ENCODE assay signal across 8 mouse cellular contexts in the genomic region with DNA sequence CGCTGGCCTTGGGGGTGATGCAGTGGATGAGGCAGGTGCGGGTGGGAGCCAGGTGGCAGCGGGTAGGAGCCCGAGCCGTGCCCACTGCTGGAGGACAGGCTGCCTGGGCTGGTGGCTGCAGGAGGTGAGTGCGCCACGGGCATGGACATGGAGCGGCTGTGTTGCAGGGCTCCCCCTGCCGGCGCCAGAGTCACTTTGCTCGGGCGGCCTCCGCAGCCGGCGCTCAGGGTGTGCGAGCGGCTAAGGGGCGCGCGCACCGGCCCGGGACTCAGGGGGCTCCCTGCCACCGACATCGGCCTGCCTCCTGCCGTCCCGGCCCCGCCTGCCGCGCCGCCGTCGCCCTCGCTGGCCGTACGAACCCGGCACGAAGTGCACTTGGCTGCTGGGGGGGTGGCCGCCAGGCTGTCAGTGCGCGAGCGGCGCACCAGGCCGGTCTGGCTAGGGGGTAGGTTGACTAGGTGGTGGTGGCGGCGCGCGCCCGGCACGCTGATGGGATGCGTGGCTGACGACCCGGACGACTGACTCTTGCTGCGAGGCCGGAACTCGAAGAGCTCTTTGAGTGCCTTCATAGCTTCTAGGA. TPM values are rescaled to one million over a fixed set of nuclear protein-coding genes. Genes with fewer than 3 reads are reported as not detected.
DNase-seq lines count a peak whose midpoint lies in the region; ATAC-seq lines count a peak whose summit lies in the region.

No protein-coding gene starts in this region.

- peak overlapping the region; percentile 99 for H3K27ac ChIP-seq in hindbrain, embryonic 12.5 days

- peak overlapping the region; percentile 57 for H3K4me3 ChIP-seq in hindbrain, embryonic 12.5 days

- 0 out of 2 replicates have a peak, but pooled peaks cover 8% of the 10 kb centered on the region for H3K36me3 ChIP-seq in hindbrain, embryonic 12.5 days

- peak; percentile 92 for DNase-seq in Muller cell, postnatal 12 days (ENCODE audit: inconsistent ontology term)
- peak; percentile 92 for DNase-seq in cerebellum, adult 9-11 months
- peak; percentile 82 to 91 for DNase-seq in frontal cortex, postnatal 10 days (ENCODE audit: low spot score in 2 of 2)
- DNase-seq in layer of hippocampus, postnatal 25 days (ENCODE audit: extremely low spot score in 1 of 2, low spot score in 1 of 2): peak; percentile 89 to 91
- peak; percentile 89 for DNase-seq in lung, postnatal 14 days
- peak; percentile 87 for DNase-seq in ovary, postnatal 36 days (ENCODE audit: low spot score)
- DNase-seq in thymus, postnatal 25 days: peak; percentile 90

- H3K9ac ChIP-seq in hindbrain, embryonic 12.5 days: peak overlapping the region; percentile 78

- peaks cover 61% of the 10 kb centered on the region for H3K4me1 ChIP-seq in hindbrain, embryonic 12.5 days

- no peaks in the 10 kb centered on the region for H3K9me3 ChIP-seq in hindbrain, embryonic 12.5 days (replicated peaks)

- peak; percentile 57 for ATAC-seq in hindbrain, embryonic 12.5 days (ENCODE audit: low FRiP score)

- H3K27me3 ChIP-seq in hindbrain, embryonic 12.5 days: no peaks in the 10 kb centered on the region

- H3K4me2 ChIP-seq in hindbrain, embryonic 12.5 days (replicated peaks): peak overlapping the region; percentile 91

- WGBS in hindbrain, embryonic 12.5 days: under 1% methylated on average over 51 of the region's 56 CpGs

RNA-seq across cellular contexts. Expression of a gene that starts 1.2 kb away (rescaled TPM):
- 9.8 and 10.4 TPM in 2 replicates for polyA plus RNA-seq in hindbrain, embryonic 12.5 days (2016; fragmentation: Nextera tagmentation; extraction: Ambion mirVana)
- total RNA-seq in layer of hippocampus, postnatal 25 days (2021): 10 to 100 TPM; 60.7 to 69.3 TPM

Comparison
In these comparisons a context has a peak if more than half of its experiments do, and no peak if none do; other contexts are left out.
1. Peak in every context shown above with its lines: DNase-seq, ATAC-seq, H3K4me3 ChIP-seq and H3K27ac ChIP-seq.